Mouse (Mus musculus): ENCODE measurements around the gene Nell1.

Nell1 gene

GRCm38 (mm10) chr7:50050144-50050543, 75.5 kb downstream of the Nell1 start:
- DNase-seq (ENCODE audit: low spot score): no peak

GRCm38 (mm10) chr7:50053704-50054103, 79.0 kb downstream of the Nell1 start:
- DNase-seq (ENCODE audit: low spot score): no peak

- no peak for DNase-seq (ENCODE audit: low spot score)
These were observed 119.8 kb downstream of the Nell1 start for GRCm38 (mm10) chr7:50094461-50094860.

DNA sequence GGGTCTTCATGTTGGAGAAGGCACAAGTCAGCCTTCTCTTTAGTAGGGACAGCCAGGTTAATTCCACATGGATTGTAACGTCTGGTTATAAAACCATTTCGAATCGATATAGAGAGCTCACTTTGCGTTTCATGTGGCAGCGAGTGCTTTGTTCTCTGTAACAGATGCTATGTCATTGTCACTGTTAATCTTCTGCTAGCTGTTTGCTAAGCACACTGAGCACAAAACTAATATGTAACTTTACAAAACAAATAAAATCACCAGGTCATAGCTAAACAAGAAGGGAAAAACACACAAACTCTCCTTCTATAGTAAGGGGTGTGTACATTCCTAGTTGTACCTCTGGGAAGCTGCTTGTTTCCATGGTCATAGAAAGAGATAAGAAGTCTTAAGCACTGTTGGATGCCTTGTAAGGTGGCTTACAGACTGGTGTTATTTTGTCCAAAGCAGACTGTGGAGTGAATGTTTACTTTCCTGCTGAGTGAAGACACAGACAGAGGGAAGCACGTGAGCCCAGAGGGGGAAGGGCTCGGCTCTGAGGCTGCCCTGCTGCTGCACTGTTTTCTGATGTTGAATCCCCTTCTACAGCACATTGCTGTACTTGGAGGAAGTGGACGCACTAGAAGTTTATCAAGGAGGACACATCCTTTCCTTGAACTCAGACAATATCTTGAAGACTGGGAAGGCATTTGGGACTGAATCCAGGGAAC, 131.1 kb downstream of the Nell1 start:
- DNase-seq (ENCODE audit: low spot score): no peak

DNA sequence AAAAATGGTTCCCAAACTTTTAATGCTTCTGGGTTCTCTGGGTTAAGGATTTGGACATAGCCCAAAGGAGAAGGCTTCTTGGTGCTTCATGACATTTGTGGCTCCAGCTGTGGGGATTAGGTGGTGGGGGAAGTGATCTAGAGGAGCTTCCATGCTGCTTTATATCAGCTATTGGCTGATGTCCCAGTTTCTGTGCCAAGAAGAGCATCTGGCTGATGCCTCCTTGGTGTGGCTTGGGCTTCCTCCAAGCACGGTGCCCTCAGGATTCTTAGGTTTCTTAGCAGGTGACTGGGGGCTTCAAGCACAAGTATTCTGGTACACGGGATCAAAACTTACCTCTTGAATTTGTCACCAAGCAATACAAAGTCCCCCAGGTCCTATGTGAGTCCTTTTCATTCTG, 132.6 kb downstream of the Nell1 start:
- DNase-seq (ENCODE audit: low spot score): no peak

GRCm38 (mm10) chr7:50118348-50118747, 143.7 kb downstream of the Nell1 start:
- DNase-seq (ENCODE audit: low spot score): no peak

- DNase-seq (ENCODE audit: low spot score): no peak
These were observed 163.0 kb downstream of the Nell1 start for GRCm38 (mm10) chr7:50137706-50138105.

DNA sequence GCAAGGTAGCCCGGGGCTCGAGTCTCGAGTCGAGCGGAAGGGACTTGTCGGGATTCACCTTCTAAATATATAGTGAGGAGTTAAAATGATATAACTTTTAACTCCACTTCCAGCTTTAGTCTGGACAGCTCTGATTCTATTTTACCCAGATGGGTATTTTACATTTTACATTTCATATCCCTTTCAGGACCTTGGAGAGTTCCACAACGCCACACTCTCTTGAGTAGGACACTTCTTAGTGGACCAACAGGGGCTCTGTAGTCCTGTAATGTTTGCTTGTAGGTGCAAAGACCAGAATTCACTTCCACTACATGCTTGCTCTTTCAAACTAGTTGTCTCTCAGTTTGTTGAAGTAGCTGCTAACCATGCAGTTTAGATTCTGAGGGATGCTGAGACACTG, 174.7 kb downstream of the Nell1 start:
- peak; percentile 0 for DNase-seq (ENCODE audit: low spot score)

DNA sequence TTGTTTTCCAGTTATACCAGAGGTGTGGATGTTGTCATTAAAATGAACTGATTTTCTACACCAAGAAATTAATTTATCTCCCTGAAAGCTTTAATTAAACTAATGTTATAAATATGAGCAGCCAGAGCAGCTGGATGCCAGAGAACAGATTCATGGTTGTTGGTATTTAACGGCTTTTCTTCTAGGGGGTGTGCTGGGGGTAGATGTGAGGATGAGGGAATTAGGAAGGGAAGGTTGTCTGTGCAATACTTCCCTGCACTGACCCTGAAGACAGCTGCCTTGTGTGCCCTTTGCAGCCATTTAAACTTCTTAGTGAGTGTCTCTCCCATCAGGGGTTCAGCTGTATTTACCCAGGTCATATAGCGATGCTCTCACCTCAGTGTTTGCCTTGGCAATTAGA, 176.2 kb downstream of the Nell1 start:
- no peak for DNase-seq (ENCODE audit: low spot score)

DNA sequence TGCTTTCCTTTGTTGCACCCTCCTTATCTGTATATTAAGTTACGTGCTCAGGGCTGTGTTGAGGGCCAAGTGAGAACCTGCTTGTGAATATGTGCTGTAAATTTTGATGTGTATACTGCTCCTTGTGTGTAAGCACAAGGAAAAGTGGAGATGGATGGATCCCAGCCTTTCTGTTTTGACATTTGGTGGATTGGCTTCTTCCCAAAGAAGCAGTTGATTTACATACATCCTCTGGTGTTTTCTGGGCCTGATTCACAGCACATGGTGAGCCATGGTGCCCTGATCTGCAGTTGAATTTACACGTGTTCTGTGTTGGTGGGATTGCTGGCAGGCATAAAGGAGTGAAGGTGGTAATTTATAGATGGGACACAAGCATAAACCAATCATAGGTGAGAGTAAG, 179.0 kb downstream of the Nell1 start:
- no peak for DNase-seq (ENCODE audit: low spot score)

DNA sequence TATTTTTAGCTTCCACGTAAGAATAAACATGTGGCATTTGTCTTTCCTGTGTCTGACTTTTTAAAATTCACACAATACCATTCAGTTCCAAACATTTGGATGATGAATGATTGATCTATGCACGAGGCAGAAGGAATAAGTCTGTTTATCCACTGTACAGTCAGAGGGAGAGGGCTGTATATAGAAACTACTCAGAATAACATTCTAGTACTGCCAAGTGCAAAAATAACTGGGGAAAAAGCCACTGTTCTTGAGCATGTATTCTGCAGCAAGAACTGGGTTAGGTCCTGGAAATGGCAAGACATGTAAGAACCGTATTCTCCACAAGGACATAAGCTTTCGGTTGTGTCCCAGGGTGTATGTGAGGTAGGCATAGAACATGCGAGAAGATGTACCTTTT, 187.9 kb downstream of the Nell1 start:
- no peak for DNase-seq (ENCODE audit: low spot score)

- no peak for DNase-seq (ENCODE audit: low spot score)
These were observed 194.1 kb downstream of the Nell1 start for GRCm38 (mm10) chr7:50168778-50169177.

GRCm38 (mm10) chr7:50186306-50186705, 211.6 kb downstream of the Nell1 start:
- no peak for DNase-seq (ENCODE audit: low spot score)

DNA sequence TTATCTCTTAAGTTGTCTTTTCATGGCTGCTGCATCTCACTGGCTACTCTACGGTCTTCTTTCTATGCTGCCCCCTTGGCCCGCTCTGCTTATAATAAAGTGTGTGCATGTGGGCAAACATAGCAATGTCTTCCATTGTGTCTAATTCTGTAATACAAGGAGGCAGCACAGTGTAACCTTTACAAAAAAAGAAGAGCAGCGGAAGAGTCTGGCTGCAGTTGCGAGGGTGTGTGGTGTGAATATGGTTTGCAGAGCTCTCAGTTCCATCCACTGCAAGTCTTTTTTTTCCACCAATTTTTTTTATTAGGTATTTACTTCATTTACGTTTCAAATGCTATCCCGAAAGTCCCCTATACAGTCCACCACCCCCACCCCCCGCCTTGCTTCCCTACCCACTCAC, 219.3 kb downstream of the Nell1 start:
- DNase-seq (ENCODE audit: low spot score): no peak

- no peak for DNase-seq (ENCODE audit: low spot score)
These were observed 220.5 kb downstream of the Nell1 start for GRCm38 (mm10) chr7:50195080-50195611.

DNA sequence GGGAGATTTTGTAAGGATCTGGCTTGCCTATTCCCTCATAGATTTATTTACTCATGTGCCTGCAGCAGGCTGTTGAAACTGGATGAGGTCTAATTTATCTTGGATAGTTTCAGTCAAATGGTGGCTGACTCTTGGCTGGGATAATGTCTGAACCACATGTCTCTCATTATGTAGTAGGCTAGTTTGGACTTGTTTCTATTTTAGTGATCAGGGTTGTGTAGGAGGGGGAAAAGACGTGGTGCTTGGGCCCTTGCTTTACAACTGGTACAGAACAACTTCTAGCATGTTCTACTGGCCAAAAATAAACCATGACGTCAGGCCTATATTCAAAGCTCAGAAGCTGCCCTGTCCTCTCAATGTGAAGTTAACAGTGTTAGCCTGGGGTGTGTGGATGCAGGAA, 230.6 kb downstream of the Nell1 start:
- DNase-seq (ENCODE audit: low spot score): no peak

- no peak for DNase-seq (ENCODE audit: low spot score)
These were observed 236.1 kb downstream of the Nell1 start for GRCm38 (mm10) chr7:50210678-50211251.

DNA sequence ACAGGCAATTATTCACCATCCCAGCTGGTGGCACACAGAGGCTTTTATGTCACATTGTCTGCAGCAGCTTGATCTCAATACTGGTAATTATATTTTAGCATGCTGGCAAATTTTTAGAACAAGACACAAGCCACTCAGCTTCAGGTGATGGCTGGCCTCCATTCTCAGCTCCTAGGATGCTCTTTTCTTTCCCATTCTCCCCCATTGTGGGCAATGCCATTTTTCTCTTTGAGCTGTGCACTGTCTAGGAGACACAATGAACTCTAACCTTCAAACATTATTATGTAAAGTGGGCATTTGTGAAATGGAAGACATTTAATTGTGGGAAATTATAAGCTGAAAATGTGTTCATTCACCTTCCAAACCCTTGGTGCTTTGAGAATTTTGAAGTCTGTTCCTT, 247.2 kb downstream of the Nell1 start:
- no peak for DNase-seq (ENCODE audit: low spot score)

GRCm38 (mm10) chr7:50226621-50227020, 252.0 kb downstream of the Nell1 start:
- DNase-seq (ENCODE audit: low spot score): no peak

GRCm38 (mm10) chr7:50228273-50228672, 253.6 kb downstream of the Nell1 start:
- DNase-seq (ENCODE audit: low spot score): no peak

DNA sequence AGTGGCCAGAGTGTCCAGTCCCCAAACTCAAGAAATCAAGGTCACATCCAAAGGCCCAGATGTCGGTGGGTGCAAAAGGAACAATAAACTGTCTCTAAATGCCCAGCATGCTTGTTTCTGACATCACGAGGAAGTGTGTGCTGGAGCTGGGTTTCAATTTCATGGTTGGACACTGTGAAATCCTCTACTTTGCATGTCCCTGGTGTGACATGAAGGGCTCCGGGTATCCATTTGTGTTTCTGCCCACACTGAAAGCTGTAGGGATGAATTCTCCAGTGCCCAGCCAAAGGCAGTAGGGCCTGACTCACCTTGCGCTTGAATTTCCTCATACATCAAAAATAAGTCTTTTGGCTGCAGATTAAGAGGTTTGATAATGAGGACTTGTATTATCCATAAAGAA, 266.5 kb downstream of the Nell1 start:
- no peak for DNase-seq (ENCODE audit: low spot score)

GRCm38 (mm10) chr7:50241634-50242273, 267.1 kb downstream of the Nell1 start:
- DNase-seq (ENCODE audit: low spot score): no peak

DNA sequence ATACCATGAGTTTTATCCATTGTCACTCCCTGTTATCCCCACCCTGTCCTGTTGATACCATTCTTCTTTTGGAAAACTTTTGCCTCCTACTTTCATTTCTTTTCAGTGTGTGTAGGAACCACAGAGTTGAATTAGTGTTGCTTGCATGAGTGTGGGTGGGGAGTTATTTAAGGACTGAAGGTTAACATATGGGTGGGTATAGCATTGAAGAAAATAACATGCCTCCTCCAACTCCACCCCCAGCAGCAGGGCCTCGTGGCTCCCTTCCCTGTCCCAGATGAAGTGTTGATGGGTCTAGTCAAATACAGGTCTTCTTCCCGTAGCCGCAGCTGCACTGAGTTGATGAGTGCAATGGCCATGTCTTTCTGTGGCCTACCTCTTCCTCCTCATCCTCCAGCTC, 278.5 kb downstream of the Nell1 start:
- DNase-seq (ENCODE audit: low spot score): no peak
